Mouse (Mus musculus) lung, postnatal 0 days (tissue): ENCODE data around the gene Acoxl. TPM values are rescaled to one million over a fixed set of nuclear protein-coding genes. Genes with fewer than 3 reads are reported as not detected.

ENCODE experiments used
- ATAC-seq: fragments of 200-750 bp; cut with Nextera tagmentation; 2 replicates; pipeline ENCODE4 v1.8.0; 2017; ENCODE audit warnings: moderate library complexity
- DNase-seq: peaks from one replicate; pipeline ENCODE4 v3.0.0-alpha.2; 2016; ENCODE audit warnings: low spot score
- H3K27ac ChIP-seq: fragments of 300-500 bp; sonication (generic); 2 replicates; pipeline ENCODE4 v1.5.1; 2014; ENCODE audit warnings: antibody characterized with exemption, mild to moderate bottlenecking, low read length, mixed read lengths
- H3K27me3 ChIP-seq: fragments of 300-500 bp; sonication (generic); replicated peaks from 2 replicates; pipeline ENCODE4 v1.6.1; 2014; ENCODE audit warnings: low read length, mixed read lengths; ENCODE audit not compliant: insufficient read depth
- H3K36me3 ChIP-seq: fragments of 300-500 bp; sonication (generic); 2 replicates; pipeline ENCODE4 v1.6.1; 2014; ENCODE audit warnings: low read length, mixed read lengths; ENCODE audit not compliant: insufficient read depth
- H3K4me1 ChIP-seq: fragments of 300-500 bp; sonication (generic); 2 replicates; pipeline ENCODE4 v1.6.1; 2014; ENCODE audit warnings: antibody characterized with exemption, low read depth, low read length, mixed read lengths; ENCODE audit not compliant: insufficient read depth
- H3K4me2 ChIP-seq: fragments of 300-500 bp; sonication (generic); replicated peaks from 2 replicates; pipeline ENCODE4 v1.6.1; 2014; ENCODE audit warnings: low read depth, mild to moderate bottlenecking, low read length, moderate library complexity, mixed read lengths
- H3K4me3 ChIP-seq: fragments of 300-500 bp; sonication (generic); 2 replicates; pipeline ENCODE4 v1.5.1; 2014; ENCODE audit warnings: low read depth, low read length
- H3K9ac ChIP-seq: fragments of 300-500 bp; sonication (generic); replicated peaks from 2 replicates; pipeline ENCODE4 v1.6.1; 2014; ENCODE audit warnings: low read depth, mild to moderate bottlenecking
- H3K9me3 ChIP-seq: fragments of 300-500 bp; sonication (generic); 2 replicates; pipeline ENCODE4 v1.6.1; 2016; ENCODE audit warnings: low read length, mixed read lengths
- CTCF ChIP-seq: IDR thresholded peaks from 2 replicates; pipeline ENCODE4 v1.5.1; 2016; ENCODE audit warnings: antibody characterized with exemption, mild to moderate bottlenecking
- EP300 ChIP-seq: IDR thresholded peaks from 2 replicates; pipeline ENCODE4 v1.6.1; 2016; ENCODE audit warnings: antibody characterized with exemption, mild to moderate bottlenecking, control low read depth
- WGBS: fragments of 180-500 bp; shearing (Covaris S2); extraction: QIAGEN DNeasy Blood & Tissue Kit; methylation state at CpG from one replicate; pipeline ENCODE4 v1.1.7; 2014; 5-methylcytosine and 5-hydroxymethylcytosine counted together
- polyA plus RNA-seq: library from polyadenylated mRNA; unstranded; fragments of >200 nt; fragmentation: Nextera tagmentation; extraction: Ambion mirVana; gene quantifications from 2 replicates; pipeline ENCODE4 v1.2.1, GENCODE M21; 2015

The Acoxl gene
- polyA plus RNA-seq, 1 experiment from 2014 or later = 17.0 TPM

GRCm38 (mm10) chr2:127846008-127846407 lies 7.3 kb downstream of the Acoxl start:
- H3K27ac ChIP-seq = no peak overlapping the region
- TF ChIP-seq EP300 (no peak), CTCF (no peak)

GRCm38 (mm10) chr2:127846571-127846970 lies 7.9 kb downstream of the Acoxl start:
- no peaks in the 10 kb centered on the region for H3K9me3 ChIP-seq
- H3K36me3 ChIP-seq = no peaks in the 10 kb centered on the region
- H3K27me3 ChIP-seq = no peaks in the 10 kb centered on the region
- H3K9ac ChIP-seq = no peak overlapping the region
- H3K4me3 ChIP-seq = no peak overlapping the region
- H3K4me2 ChIP-seq = no peak overlapping the region
- 23% methylated on average over 1 of the region's 1 CpGs for WGBS
- TF ChIP-seq CTCF (no peak), EP300 (no peak)
- ATAC-seq (no peak), DNase-seq (no peak)
- no peak overlapping the region for H3K27ac ChIP-seq
- no peaks in the 10 kb centered on the region for H3K4me1 ChIP-seq

More at GRCm38 (mm10) chr2:127846008-127846407, 7.3 kb downstream of the Acoxl start:
- ATAC-seq (no peak), DNase-seq (no peak)
- Histone ChIP-seq H3K9ac (no peak overlapping the region), H3K36me3 (no peaks in the 10 kb centered on the region), H3K4me1 (no peaks in the 10 kb centered on the region), H3K4me3 (no peak overlapping the region), H3K9me3 (no peaks in the 10 kb centered on the region), H3K4me2 (no peak overlapping the region), H3K27me3 (no peaks in the 10 kb centered on the region)

GRCm38 (mm10) chr2:127850371-127850770 lies 11.7 kb downstream of the Acoxl start:
- no peaks in the 10 kb centered on the region for H3K9me3 ChIP-seq
- peak; percentile 88 for DNase-seq
- H3K27me3 ChIP-seq = no peaks in the 10 kb centered on the region
- TF ChIP-seq EP300 = peak; percentile 77
- TF ChIP-seq CTCF = no peak
- H3K9ac ChIP-seq = no peak overlapping the region
- H3K4me3 ChIP-seq = no peak overlapping the region
- no peaks in the 10 kb centered on the region for H3K36me3 ChIP-seq
- WGBS = 80% methylated on average over 2 of the region's 2 CpGs
- no peak overlapping the region for H3K4me2 ChIP-seq
- H3K27ac ChIP-seq = no peak overlapping the region
- ATAC-seq = peak; percentile 73
- H3K4me1 ChIP-seq = peaks cover 3% of the 10 kb centered on the region; the same call in 1 of the 2 replicates

GRCm38 (mm10) chr2:127854332-127854991 lies 15.8 kb downstream of the Acoxl start:
- H3K4me3 ChIP-seq = no peak overlapping the region
- peak overlapping the region; percentile 20; the same call in 1 of the 2 replicates for H3K27ac ChIP-seq
- ATAC-seq (peak; percentile 91), DNase-seq (peak; percentile 77)
- H3K9me3 ChIP-seq = no peaks in the 10 kb centered on the region
- peaks cover 3% of the 10 kb centered on the region; the same call in 1 of the 2 replicates for H3K4me1 ChIP-seq
- TF ChIP-seq EP300 = no peak
- TF ChIP-seq CTCF = no peak
- H3K27me3 ChIP-seq = no peaks in the 10 kb centered on the region
- 34% methylated on average over 4 of the region's 4 CpGs for WGBS
- H3K36me3 ChIP-seq = no peaks in the 10 kb centered on the region
- H3K4me2 ChIP-seq = no peak overlapping the region
- no peak overlapping the region for H3K9ac ChIP-seq

GRCm38 (mm10) chr2:127864381-127864780 lies 25.7 kb downstream of the Acoxl start:
- no peak overlapping the region for H3K27ac ChIP-seq
- H3K36me3 ChIP-seq = no peaks in the 10 kb centered on the region
- no peaks in the 10 kb centered on the region for H3K9me3 ChIP-seq
- TF ChIP-seq EP300 (no peak), CTCF (no peak)
- no peak overlapping the region for H3K4me3 ChIP-seq
- no peak overlapping the region for H3K9ac ChIP-seq
- H3K4me2 ChIP-seq = no peak overlapping the region
- no peaks in the 10 kb centered on the region for H3K4me1 ChIP-seq
- no peaks in the 10 kb centered on the region for H3K27me3 ChIP-seq
- ATAC-seq = no peak
- 75% methylated on average over 4 of the region's 4 CpGs for WGBS
- DNase-seq = no peak

GRCm38 (mm10) chr2:127881063-127881462 lies 42.4 kb downstream of the Acoxl start:
- Histone ChIP-seq H3K27me3 (no peaks in the 10 kb centered on the region), H3K4me3 (no peak overlapping the region)

More at GRCm38 (mm10) chr2:127881063-127881462, 42.4 kb downstream of the Acoxl start:
- DNase-seq (peak; percentile 18), ATAC-seq (no peak)
- H3K4me1 ChIP-seq = no peaks in the 10 kb centered on the region
- TF ChIP-seq EP300 = no peak
- no peak for TF ChIP-seq CTCF
- H3K36me3 ChIP-seq = no peaks in the 10 kb centered on the region
- 46% methylated on average over 5 of the region's 5 CpGs for WGBS
- no peak overlapping the region for H3K9ac ChIP-seq
- no peak overlapping the region for H3K27ac ChIP-seq
- no peaks in the 10 kb centered on the region for H3K9me3 ChIP-seq
- H3K4me2 ChIP-seq = no peak overlapping the region
